8 mouse cellular contexts compared by ENCODE assay signal in the genomic region with DNA sequence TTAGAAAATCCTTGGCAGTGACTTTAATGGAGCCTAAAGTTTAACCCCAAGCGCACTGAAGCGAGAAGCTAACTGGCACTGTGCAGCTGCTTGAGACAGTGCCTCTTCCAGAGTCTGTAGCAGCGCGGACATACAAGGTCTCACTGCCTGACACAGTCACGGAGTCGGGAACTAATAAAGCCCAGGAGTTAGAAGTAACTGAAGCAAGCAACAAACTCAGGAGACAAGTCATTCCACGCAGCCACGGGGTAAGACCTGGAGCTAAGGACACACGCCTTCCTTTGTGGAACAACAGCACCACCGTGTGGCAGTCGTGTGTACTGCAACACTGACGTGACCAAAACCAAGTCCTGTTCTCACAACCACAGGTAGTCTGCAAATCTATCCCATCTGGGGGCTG. TPM values are rescaled to one million over a fixed set of nuclear protein-coding genes. Genes with fewer than 3 reads are reported as not detected.
DNase-seq lines count a peak whose midpoint lies in the region; ATAC-seq lines count a peak whose summit lies in the region.

No protein-coding gene starts in this region.

- no peak overlapping the region for H3K27ac ChIP-seq in hindbrain, embryonic 16.5 days (ENCODE audit: low read depth, low read length)

- H3K4me3 ChIP-seq in hindbrain, embryonic 16.5 days (ENCODE audit: low read length): no peak overlapping the region

- H3K4me2 ChIP-seq in hindbrain, embryonic 16.5 days (ENCODE audit: low read length): no peak overlapping the region

- H3K9ac ChIP-seq in hindbrain, embryonic 16.5 days (ENCODE audit: low read depth, low read length): no peak overlapping the region

- 0 out of 2 replicates have a peak, but pooled peaks cover 4% of the 10 kb centered on the region for H3K36me3 ChIP-seq in hindbrain, embryonic 16.5 days (ENCODE audit: control insufficient read depth, insufficient read depth, low read length)

- 34% methylated on average over 12 of the region's 12 CpGs for WGBS in hindbrain, embryonic 16.5 days

- H3K4me1 ChIP-seq in hindbrain, embryonic 16.5 days (ENCODE audit: control insufficient read depth, insufficient read depth, low read depth, low read length): peaks cover 3% of the 10 kb centered on the region

- ATAC-seq in hindbrain, embryonic 16.5 days: peak; percentile 76

- no peaks in the 10 kb centered on the region for H3K27me3 ChIP-seq in hindbrain, embryonic 16.5 days (replicated peaks; ENCODE audit: control insufficient read depth, insufficient read depth, low read length)

- H3K9me3 ChIP-seq in hindbrain, embryonic 16.5 days (ENCODE audit: control insufficient read depth, low read length): no peaks in the 10 kb centered on the region

- peak; percentile 93 for DNase-seq in NIH3T3 (ENCODE audit: low read depth)
- DNase-seq in cerebellum, postnatal 10 days: peak; percentile 91 to 94
- peak; percentile 38 to 78 for DNase-seq in frontal cortex, postnatal 10 days (ENCODE audit: low spot score in 2 of 2)
- DNase-seq in layer of hippocampus, postnatal 36 days: peak; percentile 77 to 83
- DNase-seq in lung, postnatal 25 days (ENCODE audit: low spot score): peak; percentile 80
- DNase-seq in retina, embryonic 14.5 days (ENCODE audit: low spot score): peak; percentile 91
- peak; percentile 73 for DNase-seq in thymus, postnatal 25 days

RNA-seq across cellular contexts. Expression of a gene that starts 16.1 kb away (rescaled TPM):
- polyA plus RNA-seq in hindbrain, embryonic 16.5 days (2015; fragmentation: Nextera tagmentation; extraction: Ambion mirVana): 35.7 and 36.2 TPM in 2 replicates
- 10 to 100 TPM; 29.7 to 36.0 TPM for total RNA-seq in layer of hippocampus, postnatal 36 days (2021)

RNA-seq across cellular contexts. Expression of a gene that starts 27.3 kb away (rescaled TPM):
- polyA plus RNA-seq in hindbrain, embryonic 16.5 days (2015; fragmentation: Nextera tagmentation; extraction: Ambion mirVana): 26.9 and 29.4 TPM in 2 replicates
- total RNA-seq in layer of hippocampus, postnatal 36 days (2021): 10 to 100 TPM; 14.7 to 14.8 TPM
